Mouse (Mus musculus): ENCODE results near the gene Pcbp3. TPM values are rescaled to one million over a fixed set of nuclear protein-coding genes. Genes with fewer than 3 reads are reported as not detected.

The Pcbp3 gene
- polyA plus RNA-seq, 1 experiment from 2014 or later: 23.8 TPM

- Histone ChIP-seq H3K9ac (replicated peaks; ENCODE audit: low read length) (peak overlapping the region; percentile 69), H3K27me3 (ENCODE audit: control insufficient read depth, insufficient read depth, low read length) (no peaks in the 10 kb centered on the region), H3K4me3 (ENCODE audit: low read depth, low read length) (peak overlapping the region; percentile 52), H3K4me1 (ENCODE audit: control insufficient read depth, insufficient read depth, low read length) (peaks cover 3% of the 10 kb centered on the region; the same call in 1 of the 2 replicates), H3K4me2 (ENCODE audit: low read depth, low read length) (peak overlapping the region; percentile 92), H3K9me3 (replicated peaks; ENCODE audit: control insufficient read depth, low read length) (no peaks in the 10 kb centered on the region), H3K36me3 (replicated peaks; ENCODE audit: control insufficient read depth, insufficient read depth, low read depth, low read length) (no peaks in the 10 kb centered on the region), H3K27ac (replicated peaks; ENCODE audit: low read depth, low read length) (no peak overlapping the region)
- DNase-seq (ENCODE audit: low spot score) (no peak), ATAC-seq (replicated peaks; ENCODE audit: insufficient number of reproducible peaks, low FRiP score, low TSS enrichment, low read depth) (peak; percentile 24)
- 18% methylated on average over 11 of the region's 11 CpGs for WGBS
Measured at GRCm38 (mm10) chr10:76961156-76961555, 531 bp downstream of the Pcbp3 start.

- ATAC-seq (replicated peaks; ENCODE audit: insufficient number of reproducible peaks, low FRiP score, low TSS enrichment, low read depth) (no peak), DNase-seq (ENCODE audit: low spot score) (peak; percentile 72)
- no peak overlapping the region for H3K27ac ChIP-seq (replicated peaks; ENCODE audit: low read depth, low read length)
- H3K9ac ChIP-seq (replicated peaks; ENCODE audit: low read length): no peak overlapping the region
- no peaks in the 10 kb centered on the region for H3K9me3 ChIP-seq (replicated peaks; ENCODE audit: control insufficient read depth, low read length)
- no peak overlapping the region for H3K4me3 ChIP-seq (ENCODE audit: low read depth, low read length)
- H3K4me2 ChIP-seq (ENCODE audit: low read depth, low read length): no peak overlapping the region
- no peaks in the 10 kb centered on the region for H3K27me3 ChIP-seq (ENCODE audit: control insufficient read depth, insufficient read depth, low read length)
- 49% methylated on average over 3 of the region's 3 CpGs for WGBS
- no peaks in the 10 kb centered on the region for H3K36me3 ChIP-seq (replicated peaks; ENCODE audit: control insufficient read depth, insufficient read depth, low read depth, low read length)
- H3K4me1 ChIP-seq (ENCODE audit: control insufficient read depth, insufficient read depth, low read length): no peaks in the 10 kb centered on the region; the same call in 1 of the 2 replicates
Measured at GRCm38 (mm10) chr10:76958201-76958600, 3.5 kb downstream of the Pcbp3 start.

DNA sequence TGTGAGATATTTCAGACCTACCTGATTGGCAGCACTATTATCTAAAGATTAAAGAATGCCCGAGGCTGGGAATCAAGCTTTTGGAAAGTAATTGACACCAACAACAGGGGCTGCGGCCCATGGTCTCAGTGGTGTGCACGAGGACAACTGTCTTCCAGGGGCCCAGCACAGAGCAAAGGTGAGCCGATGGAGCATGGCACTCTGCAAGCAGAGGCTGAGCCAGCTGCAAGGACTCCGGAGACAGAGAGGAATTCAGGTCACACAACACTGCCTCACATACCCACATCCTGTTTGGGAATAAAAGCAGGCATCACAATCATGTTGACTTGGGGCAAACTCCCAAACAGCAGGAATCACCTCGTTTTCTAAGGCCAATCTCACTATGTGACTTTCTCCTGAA, 5.5 kb downstream of the Pcbp3 start:
- Histone ChIP-seq H3K27ac (replicated peaks; ENCODE audit: low read depth, low read length) (no peak overlapping the region), H3K4me2 (ENCODE audit: low read depth, low read length) (no peak overlapping the region), H3K4me1 (ENCODE audit: control insufficient read depth, insufficient read depth, low read length) (no peaks in the 10 kb centered on the region; the same call in 1 of the 2 replicates), H3K36me3 (replicated peaks; ENCODE audit: control insufficient read depth, insufficient read depth, low read depth, low read length) (no peaks in the 10 kb centered on the region), H3K4me3 (ENCODE audit: low read depth, low read length) (no peak overlapping the region), H3K9me3 (replicated peaks; ENCODE audit: control insufficient read depth, low read length) (no peaks in the 10 kb centered on the region), H3K27me3 (ENCODE audit: control insufficient read depth, insufficient read depth, low read length) (no peaks in the 10 kb centered on the region), H3K9ac (replicated peaks; ENCODE audit: low read length) (no peak overlapping the region)
- ATAC-seq (replicated peaks; ENCODE audit: insufficient number of reproducible peaks, low FRiP score, low TSS enrichment, low read depth) (no peak), DNase-seq (ENCODE audit: low spot score) (no peak)
- WGBS: 15% methylated on average over 6 of the region's 6 CpGs

GRCm38 (mm10) chr10:76941038-76941437, 20.6 kb downstream of the Pcbp3 start:
- 70% methylated on average over 4 of the region's 4 CpGs for WGBS

DNA sequence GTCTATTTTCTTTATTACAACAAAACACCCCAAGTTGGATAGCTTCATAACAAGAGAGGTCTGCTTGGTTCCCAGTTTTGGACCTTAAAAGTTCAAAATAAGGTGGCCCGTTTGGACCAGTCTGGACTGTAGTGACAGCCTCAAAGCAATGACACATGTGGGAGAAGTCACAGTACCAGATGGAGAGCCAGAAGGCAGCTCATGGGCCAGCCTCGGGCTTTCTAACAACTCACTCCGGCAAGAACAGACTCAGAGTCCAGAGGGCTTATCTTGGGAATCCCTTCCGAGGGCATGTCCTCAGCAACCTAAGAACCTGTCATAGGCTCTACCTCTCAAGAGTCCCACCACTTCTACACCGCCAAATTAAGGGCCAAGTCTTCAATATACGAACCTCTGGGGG, 24.9 kb downstream of the Pcbp3 start:
- no peak for ATAC-seq (replicated peaks; ENCODE audit: insufficient number of reproducible peaks, low FRiP score, low TSS enrichment, low read depth)
- Histone ChIP-seq H3K27me3 (ENCODE audit: control insufficient read depth, insufficient read depth, low read length) (no peaks in the 10 kb centered on the region), H3K9ac (replicated peaks; ENCODE audit: low read length) (no peak overlapping the region), H3K36me3 (replicated peaks; ENCODE audit: control insufficient read depth, insufficient read depth, low read depth, low read length) (no peaks in the 10 kb centered on the region), H3K4me1 (ENCODE audit: control insufficient read depth, insufficient read depth, low read length) (no peaks in the 10 kb centered on the region), H3K27ac (replicated peaks; ENCODE audit: low read depth, low read length) (no peak overlapping the region), H3K4me2 (ENCODE audit: low read depth, low read length) (no peak overlapping the region), H3K9me3 (replicated peaks; ENCODE audit: control insufficient read depth, low read length) (no peaks in the 10 kb centered on the region), H3K4me3 (ENCODE audit: low read depth, low read length) (no peak overlapping the region)
- 89% methylated on average over 6 of the region's 6 CpGs for WGBS
- DNase-seq (ENCODE audit: low spot score): no peak

More at GRCm38 (mm10) chr10:76941038-76941437, 20.6 kb downstream of the Pcbp3 start:
- H3K27ac ChIP-seq (replicated peaks; ENCODE audit: low read depth, low read length): no peak overlapping the region
- H3K27me3 ChIP-seq (ENCODE audit: control insufficient read depth, insufficient read depth, low read length): no peaks in the 10 kb centered on the region
- ATAC-seq (replicated peaks; ENCODE audit: insufficient number of reproducible peaks, low FRiP score, low TSS enrichment, low read depth) (no peak), DNase-seq (ENCODE audit: low spot score) (no peak)
- no peaks in the 10 kb centered on the region for H3K36me3 ChIP-seq (replicated peaks; ENCODE audit: control insufficient read depth, insufficient read depth, low read depth, low read length)
- H3K9me3 ChIP-seq (replicated peaks; ENCODE audit: control insufficient read depth, low read length): no peaks in the 10 kb centered on the region
- H3K4me3 ChIP-seq (ENCODE audit: low read depth, low read length): no peak overlapping the region
- H3K4me2 ChIP-seq (ENCODE audit: low read depth, low read length): no peak overlapping the region
- H3K4me1 ChIP-seq (ENCODE audit: control insufficient read depth, insufficient read depth, low read length): no peaks in the 10 kb centered on the region
- H3K9ac ChIP-seq (replicated peaks; ENCODE audit: low read length): no peak overlapping the region

GRCm38 (mm10) chr10:76934805-76935204, 26.9 kb downstream of the Pcbp3 start:
- H3K9ac ChIP-seq (replicated peaks; ENCODE audit: low read length): no peak overlapping the region
- no peaks in the 10 kb centered on the region for H3K27me3 ChIP-seq (ENCODE audit: control insufficient read depth, insufficient read depth, low read length)
- ATAC-seq (replicated peaks; ENCODE audit: insufficient number of reproducible peaks, low FRiP score, low TSS enrichment, low read depth): no peak
- H3K27ac ChIP-seq (replicated peaks; ENCODE audit: low read depth, low read length): no peak overlapping the region
- no peak overlapping the region for H3K4me2 ChIP-seq (ENCODE audit: low read depth, low read length)
- H3K4me1 ChIP-seq (ENCODE audit: control insufficient read depth, insufficient read depth, low read length): no peaks in the 10 kb centered on the region
- no peak for DNase-seq (ENCODE audit: low spot score)
- WGBS: 86% methylated on average over 5 of the region's 5 CpGs
- no peaks in the 10 kb centered on the region for H3K9me3 ChIP-seq (replicated peaks; ENCODE audit: control insufficient read depth, low read length)
- no peaks in the 10 kb centered on the region for H3K36me3 ChIP-seq (replicated peaks; ENCODE audit: control insufficient read depth, insufficient read depth, low read depth, low read length)
- H3K4me3 ChIP-seq (ENCODE audit: low read depth, low read length): no peak overlapping the region

- WGBS: 69% methylated on average over 1 of the region's 1 CpGs
- H3K36me3 ChIP-seq (replicated peaks; ENCODE audit: control insufficient read depth, insufficient read depth, low read depth, low read length): no peaks in the 10 kb centered on the region
- ATAC-seq (replicated peaks; ENCODE audit: insufficient number of reproducible peaks, low FRiP score, low TSS enrichment, low read depth): no peak
Measured at GRCm38 (mm10) chr10:76931794-76932193, 29.9 kb downstream of the Pcbp3 start.

DNA sequence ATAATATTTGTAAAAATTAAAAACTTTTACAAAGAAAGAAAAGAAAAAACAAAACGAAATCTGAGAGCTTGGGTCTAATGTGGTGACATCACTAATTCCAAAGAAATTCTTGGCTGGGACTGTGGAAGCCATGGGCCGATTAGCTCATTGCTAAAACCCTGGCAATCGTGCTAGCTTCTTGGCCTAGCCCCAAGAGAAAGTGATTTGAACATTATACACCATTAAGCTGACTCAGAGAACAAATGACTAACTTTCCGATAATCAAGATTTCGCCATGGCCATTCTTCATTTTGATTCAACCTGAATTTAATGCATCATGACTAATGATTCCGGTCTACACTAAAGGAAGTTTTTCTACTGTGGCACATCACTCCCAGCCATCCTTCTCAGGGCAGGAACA, 30.6 kb downstream of the Pcbp3 start:
- ATAC-seq (replicated peaks; ENCODE audit: insufficient number of reproducible peaks, low FRiP score, low TSS enrichment, low read depth): no peak
- DNase-seq (ENCODE audit: low spot score): no peak
- H3K36me3 ChIP-seq (replicated peaks; ENCODE audit: control insufficient read depth, insufficient read depth, low read depth, low read length): no peaks in the 10 kb centered on the region
- no peaks in the 10 kb centered on the region for H3K9me3 ChIP-seq (replicated peaks; ENCODE audit: control insufficient read depth, low read length)
- 89% methylated on average over 6 of the region's 6 CpGs for WGBS
- H3K27ac ChIP-seq (replicated peaks; ENCODE audit: low read depth, low read length): no peak overlapping the region
- no peaks in the 10 kb centered on the region for H3K4me1 ChIP-seq (ENCODE audit: control insufficient read depth, insufficient read depth, low read length)
- H3K9ac ChIP-seq (replicated peaks; ENCODE audit: low read length): no peak overlapping the region
- H3K4me3 ChIP-seq (ENCODE audit: low read depth, low read length): no peak overlapping the region
- no peak overlapping the region for H3K4me2 ChIP-seq (ENCODE audit: low read depth, low read length)
- no peaks in the 10 kb centered on the region for H3K27me3 ChIP-seq (ENCODE audit: control insufficient read depth, insufficient read depth, low read length)

More at GRCm38 (mm10) chr10:76931794-76932193, 29.9 kb downstream of the Pcbp3 start:
- H3K4me1 ChIP-seq (ENCODE audit: control insufficient read depth, insufficient read depth, low read length): no peaks in the 10 kb centered on the region
- H3K9ac ChIP-seq (replicated peaks; ENCODE audit: low read length): no peak overlapping the region
- no peak overlapping the region for H3K27ac ChIP-seq (replicated peaks; ENCODE audit: low read depth, low read length)
- H3K4me3 ChIP-seq (ENCODE audit: low read depth, low read length): no peak overlapping the region
- no peak for DNase-seq (ENCODE audit: low spot score)
- no peak overlapping the region for H3K4me2 ChIP-seq (ENCODE audit: low read depth, low read length)
- H3K27me3 ChIP-seq (ENCODE audit: control insufficient read depth, insufficient read depth, low read length): no peaks in the 10 kb centered on the region
- no peaks in the 10 kb centered on the region for H3K9me3 ChIP-seq (replicated peaks; ENCODE audit: control insufficient read depth, low read length)
